Mouse (Mus musculus): Measurements from ENCODE around the gene Xylt1. TPM values are rescaled to one million over a fixed set of nuclear protein-coding genes. Genes with fewer than 3 reads are reported as not detected.

Gene Xylt1
- polyA plus RNA-seq, 1 experiment from 2014 or later = 0.94 TPM

GRCm38 (mm10) chr7:117440994-117441393, 60.2 kb downstream of the Xylt1 start:
- Histone ChIP-seq H3K9me3 (no peaks in the 10 kb centered on the region), H3K4me3 (no peak overlapping the region), H3K27me3 (replicated peaks) (no peaks in the 10 kb centered on the region), H3K27ac (replicated peaks) (no peak overlapping the region), H3K4me1 (peaks cover 39% of the 10 kb centered on the region), H3K4me2 (no peak overlapping the region), H3K36me3 (no peaks in the 10 kb centered on the region), H3K9ac (no peak overlapping the region)
- no peak for ATAC-seq (ENCODE audit: extremely low read depth, insufficient number of reproducible peaks, low FRiP score, low TSS enrichment)
- 73% methylated on average over 3 of the region's 3 CpGs for WGBS

GRCm38 (mm10) chr7:117442639-117443038, 61.9 kb downstream of the Xylt1 start:
- Histone ChIP-seq H3K27ac (replicated peaks) (no peak overlapping the region), H3K27me3 (replicated peaks) (no peaks in the 10 kb centered on the region), H3K4me3 (no peak overlapping the region), H3K9ac (no peak overlapping the region), H3K4me1 (peaks cover 31% of the 10 kb centered on the region), H3K36me3 (no peaks in the 10 kb centered on the region), H3K9me3 (no peaks in the 10 kb centered on the region), H3K4me2 (no peak overlapping the region)
- ATAC-seq (ENCODE audit: extremely low read depth, insufficient number of reproducible peaks, low FRiP score, low TSS enrichment) = no peak
- WGBS = 64% methylated on average over 2 of the region's 2 CpGs

GRCm38 (mm10) chr7:117443215-117443614, 62.4 kb downstream of the Xylt1 start:
- no peak overlapping the region for H3K9ac ChIP-seq
- no peak for ATAC-seq (ENCODE audit: extremely low read depth, insufficient number of reproducible peaks, low FRiP score, low TSS enrichment)
- no peaks in the 10 kb centered on the region for H3K9me3 ChIP-seq
- no peaks in the 10 kb centered on the region for H3K36me3 ChIP-seq
- 82% methylated on average over 7 of the region's 7 CpGs for WGBS
- no peaks in the 10 kb centered on the region for H3K27me3 ChIP-seq (replicated peaks)
- peaks cover 33% of the 10 kb centered on the region for H3K4me1 ChIP-seq
- no peak overlapping the region for H3K4me2 ChIP-seq
- H3K4me3 ChIP-seq = no peak overlapping the region
- no peak overlapping the region for H3K27ac ChIP-seq (replicated peaks)

- WGBS = 30% methylated on average over 3 of the region's 3 CpGs
- no peaks in the 10 kb centered on the region for H3K36me3 ChIP-seq
- peak overlapping the region; percentile 62 for H3K27ac ChIP-seq (replicated peaks)
- H3K9me3 ChIP-seq = no peaks in the 10 kb centered on the region
- no peaks in the 10 kb centered on the region for H3K27me3 ChIP-seq (replicated peaks)
- H3K9ac ChIP-seq = no peak overlapping the region; the same call in 1 of the 2 replicates
- ATAC-seq (ENCODE audit: extremely low read depth, insufficient number of reproducible peaks, low FRiP score, low TSS enrichment) = 0 out of 2 replicates have a peak, but pooled peaks have one; percentile 31
- no peak overlapping the region for H3K4me3 ChIP-seq
- H3K4me1 ChIP-seq = peaks cover 37% of the 10 kb centered on the region
- H3K4me2 ChIP-seq = peak overlapping the region; percentile 10; the same call in 1 of the 2 replicates
These were observed 64.7 kb downstream of the Xylt1 start for GRCm38 (mm10) chr7:117445471-117445870.

- Histone ChIP-seq H3K27me3 (replicated peaks) (no peaks in the 10 kb centered on the region), H3K4me2 (no peak overlapping the region), H3K9ac (no peak overlapping the region), H3K27ac (replicated peaks) (no peak overlapping the region), H3K4me3 (no peak overlapping the region), H3K9me3 (no peaks in the 10 kb centered on the region), H3K36me3 (no peaks in the 10 kb centered on the region), H3K4me1 (peaks cover 50% of the 10 kb centered on the region)
- ATAC-seq (ENCODE audit: extremely low read depth, insufficient number of reproducible peaks, low FRiP score, low TSS enrichment) = no peak
- WGBS = 86% methylated on average over 5 of the region's 5 CpGs
These were observed 68.8 kb downstream of the Xylt1 start for GRCm38 (mm10) chr7:117449605-117450004.

GRCm38 (mm10) chr7:117451212-117451611, 70.4 kb downstream of the Xylt1 start:
- H3K36me3 ChIP-seq = no peaks in the 10 kb centered on the region
- H3K4me2 ChIP-seq = peak overlapping the region; percentile 24; the same call in 1 of the 2 replicates
- no peak overlapping the region for H3K9ac ChIP-seq
- H3K27ac ChIP-seq (replicated peaks) = peak overlapping the region; percentile 70
- ATAC-seq (ENCODE audit: extremely low read depth, insufficient number of reproducible peaks, low FRiP score, low TSS enrichment) = peak; percentile 39; the same call in 1 of the 2 replicates
- H3K27me3 ChIP-seq (replicated peaks) = no peaks in the 10 kb centered on the region
- no peak overlapping the region for H3K4me3 ChIP-seq
- H3K4me1 ChIP-seq = peaks cover 34% of the 10 kb centered on the region
- no peaks in the 10 kb centered on the region for H3K9me3 ChIP-seq

- H3K36me3 ChIP-seq = no peaks in the 10 kb centered on the region
- H3K4me2 ChIP-seq = no peak overlapping the region
- H3K4me1 ChIP-seq = peaks cover 34% of the 10 kb centered on the region
- no peak for ATAC-seq (ENCODE audit: extremely low read depth, insufficient number of reproducible peaks, low FRiP score, low TSS enrichment)
- WGBS = 56% methylated on average over 2 of the region's 2 CpGs
- H3K4me3 ChIP-seq = no peak overlapping the region
- H3K9ac ChIP-seq = no peak overlapping the region
- H3K27ac ChIP-seq (replicated peaks) = peak overlapping the region; percentile 48
- no peaks in the 10 kb centered on the region for H3K27me3 ChIP-seq (replicated peaks)
- no peaks in the 10 kb centered on the region for H3K9me3 ChIP-seq
These were observed 71.5 kb downstream of the Xylt1 start for GRCm38 (mm10) chr7:117452269-117452668.

GRCm38 (mm10) chr7:117454789-117455548, 74.2 kb downstream of the Xylt1 start:
- no peak for ATAC-seq (ENCODE audit: extremely low read depth, insufficient number of reproducible peaks, low FRiP score, low TSS enrichment)
- no peaks in the 10 kb centered on the region for H3K36me3 ChIP-seq
- no peaks in the 10 kb centered on the region for H3K9me3 ChIP-seq
- peaks cover 25% of the 10 kb centered on the region for H3K4me1 ChIP-seq
- no peak overlapping the region for H3K4me3 ChIP-seq
- no peak overlapping the region for H3K4me2 ChIP-seq
- H3K27ac ChIP-seq (replicated peaks) = no peak overlapping the region
- H3K9ac ChIP-seq = no peak overlapping the region
- H3K27me3 ChIP-seq (replicated peaks) = no peaks in the 10 kb centered on the region
- WGBS = 80% methylated on average over 11 of the region's 11 CpGs

- no peaks in the 10 kb centered on the region; the same call in 1 of the 2 replicates for H3K36me3 ChIP-seq
- no peak overlapping the region for H3K4me2 ChIP-seq
- 46% methylated on average over 7 of the region's 7 CpGs for WGBS
- no peak overlapping the region for H3K4me3 ChIP-seq
- H3K9me3 ChIP-seq = no peaks in the 10 kb centered on the region
- peak overlapping the region; percentile 42 for H3K27ac ChIP-seq (replicated peaks)
- no peak overlapping the region for H3K9ac ChIP-seq
- ATAC-seq (ENCODE audit: extremely low read depth, insufficient number of reproducible peaks, low FRiP score, low TSS enrichment) = no peak
- no peaks in the 10 kb centered on the region for H3K27me3 ChIP-seq (replicated peaks)
- peaks cover 21% of the 10 kb centered on the region for H3K4me1 ChIP-seq
These were observed 81.6 kb downstream of the Xylt1 start for GRCm38 (mm10) chr7:117462196-117462935.

- Histone ChIP-seq H3K9me3 (no peaks in the 10 kb centered on the region), H3K4me1 (peaks cover 21% of the 10 kb centered on the region), H3K27ac (replicated peaks) (0 out of 2 replicates have a peak overlapping the region, but pooled peaks have one; percentile 20), H3K4me3 (no peak overlapping the region), H3K9ac (no peak overlapping the region), H3K36me3 (no peaks in the 10 kb centered on the region; the same call in 1 of the 2 replicates), H3K4me2 (no peak overlapping the region), H3K27me3 (replicated peaks) (no peaks in the 10 kb centered on the region)
- WGBS = 47% methylated on average over 4 of the region's 4 CpGs
- no peak for ATAC-seq (ENCODE audit: extremely low read depth, insufficient number of reproducible peaks, low FRiP score, low TSS enrichment)
These were observed 84.2 kb downstream of the Xylt1 start for GRCm38 (mm10) chr7:117464956-117465355.

- Histone ChIP-seq H3K27ac (replicated peaks) (no peak overlapping the region), H3K9ac (no peak overlapping the region), H3K4me2 (no peak overlapping the region), H3K4me3 (no peak overlapping the region), H3K27me3 (replicated peaks) (no peaks in the 10 kb centered on the region), H3K4me1 (peaks cover 32% of the 10 kb centered on the region), H3K36me3 (no peaks in the 10 kb centered on the region), H3K9me3 (no peaks in the 10 kb centered on the region)
- no peak for ATAC-seq (ENCODE audit: extremely low read depth, insufficient number of reproducible peaks, low FRiP score, low TSS enrichment)
- WGBS = 87% methylated on average over 7 of the region's 7 CpGs
These were observed 85.4 kb downstream of the Xylt1 start for GRCm38 (mm10) chr7:117466006-117466780.

Data from heart, embryonic 13.5 days (tissue).